Mouse (Mus musculus): ENCODE results near the gene Vps37b. TPM values are rescaled to one million over a fixed set of nuclear protein-coding genes. Genes with fewer than 3 reads are reported as not detected.
A peak's percentile ranks its signal among the peaks of the same experiment; 100 is the strongest.

The Vps37b gene
- polyA plus RNA-seq, 1 experiment from 2014 or later = 40.7 TPM

GRCm38 (mm10) chr5:123977231-123977630 is 54.8 kb downstream of the Vps37b start:
- H3K9ac ChIP-seq (replicated peaks) = no peak overlapping the region
- peaks cover 29% of the 10 kb centered on the region for H3K27me3 ChIP-seq

DNA sequence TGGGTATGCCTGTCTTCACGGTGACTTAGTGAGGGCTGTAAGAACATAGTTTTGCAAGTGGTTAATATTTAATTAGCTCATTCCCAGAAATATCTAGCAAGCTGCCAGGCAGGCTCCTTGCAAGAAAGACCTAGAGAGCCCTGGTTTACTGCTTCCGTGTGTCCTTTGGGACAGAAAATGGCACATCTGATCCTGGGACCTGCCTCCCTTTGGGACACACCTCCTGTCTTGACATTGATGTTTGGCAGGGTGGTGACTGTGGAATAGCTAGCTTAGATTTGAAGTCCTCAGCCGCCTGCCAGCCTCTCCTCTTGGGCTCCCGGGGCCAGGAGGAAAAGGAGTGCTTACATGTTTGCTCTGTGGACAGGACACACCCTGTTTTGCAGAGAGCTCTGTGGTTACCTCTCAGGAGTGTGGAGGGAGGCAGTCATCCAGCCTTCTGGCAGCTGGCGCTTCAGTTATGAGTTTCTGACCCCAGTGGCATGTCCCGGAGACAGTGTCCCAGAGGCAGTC is 56.3 kb downstream of the Vps37b start:
- Histone ChIP-seq H3K4me3 (replicated peaks) (no peak overlapping the region), H3K9ac (replicated peaks) (no peak overlapping the region), H3K9me3 (no peaks in the 10 kb centered on the region), H3K4me1 (replicated peaks) (peaks cover 38% of the 10 kb centered on the region), H3K36me3 (no peaks in the 10 kb centered on the region), H3K4me2 (no peak overlapping the region), H3K27ac (no peak overlapping the region), H3K27me3 (peaks cover 35% of the 10 kb centered on the region)
- 70% methylated on average over 6 of the region's 6 CpGs for WGBS
- ATAC-seq (ENCODE audit: insufficient number of reproducible peaks, insufficient read depth, low FRiP score, low TSS enrichment, low read depth) = no peak

More at GRCm38 (mm10) chr5:123977231-123977630, 54.8 kb downstream of the Vps37b start:
- H3K9me3 ChIP-seq = no peaks in the 10 kb centered on the region
- no peak for ATAC-seq (ENCODE audit: insufficient number of reproducible peaks, insufficient read depth, low FRiP score, low TSS enrichment, low read depth)
- 23% methylated on average over 3 of the region's 3 CpGs for WGBS
- H3K4me1 ChIP-seq (replicated peaks) = peaks cover 40% of the 10 kb centered on the region
- H3K27ac ChIP-seq = no peak overlapping the region
- no peak overlapping the region for H3K4me2 ChIP-seq
- no peak overlapping the region for H3K4me3 ChIP-seq (replicated peaks)
- no peaks in the 10 kb centered on the region for H3K36me3 ChIP-seq

DNA sequence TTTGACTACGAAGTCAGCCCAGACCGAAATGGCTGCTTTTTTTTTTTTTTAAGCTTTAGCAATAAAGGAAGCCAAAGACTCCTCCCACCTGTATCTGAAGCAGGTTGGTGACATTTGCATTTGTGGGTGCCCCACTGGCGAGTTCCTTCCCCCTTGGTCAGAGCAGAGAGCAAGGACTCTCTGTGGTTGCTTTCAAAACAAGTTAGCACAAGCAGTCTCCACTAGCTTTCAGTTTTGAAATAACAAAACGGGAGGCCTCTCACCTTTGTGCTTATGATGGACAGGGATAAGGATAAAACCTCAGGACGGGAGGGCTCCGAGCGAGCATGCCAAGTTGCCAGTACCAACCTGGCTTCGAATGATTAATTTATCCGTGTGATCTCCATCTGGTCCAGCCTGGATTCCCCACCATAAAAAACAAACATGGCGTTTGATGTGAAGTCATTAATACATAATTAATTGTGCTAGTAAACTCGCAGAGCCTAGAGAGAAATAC is 57.4 kb downstream of the Vps37b start:
- H3K27me3 ChIP-seq = peaks cover 39% of the 10 kb centered on the region
- 25% methylated on average over 11 of the region's 11 CpGs for WGBS

GRCm38 (mm10) chr5:123974179-123974485 is 57.9 kb downstream of the Vps37b start:
- ATAC-seq (ENCODE audit: insufficient number of reproducible peaks, insufficient read depth, low FRiP score, low TSS enrichment, low read depth) = no peak
- under 1% methylated on average over 14 of the region's 14 CpGs for WGBS

More for the DNA sequence above, 57.4 kb downstream of the Vps37b start:
- Histone ChIP-seq H3K4me2 (peak overlapping the region; percentile 90), H3K4me1 (replicated peaks) (peaks cover 33% of the 10 kb centered on the region), H3K9me3 (no peaks in the 10 kb centered on the region), H3K36me3 (no peaks in the 10 kb centered on the region), H3K9ac (replicated peaks) (no peak overlapping the region), H3K4me3 (replicated peaks) (peak overlapping the region; percentile 73), H3K27ac (no peak overlapping the region)
- no peak for ATAC-seq (ENCODE audit: insufficient number of reproducible peaks, insufficient read depth, low FRiP score, low TSS enrichment, low read depth)

GRCm38 (mm10) chr5:123973299-123974178 is 58.5 kb downstream of the Vps37b start, which contains the start of gene Hip1r:
Hip1r (plus strand) TSS chr5:123973628.
- peak within 1 kb of the TSS; percentile 90 for H3K4me2 ChIP-seq
- H3K9me3 ChIP-seq = no peaks in the 10 kb centered on the region
- 0 out of 2 replicates have a peak within 1 kb of the TSS, but pooled peaks have one; percentile 17 for H3K27ac ChIP-seq
- under 1% methylated on average over 101 of the region's 106 CpGs for WGBS
- H3K4me3 ChIP-seq (replicated peaks) = peak within 1 kb of the TSS; percentile 73
- no peaks in the 10 kb centered on the region for H3K36me3 ChIP-seq
- peak within 1 kb of the TSS; percentile 82 for H3K9ac ChIP-seq (replicated peaks)
- H3K27me3 ChIP-seq = peaks cover 39% of the 10 kb centered on the region
- peak; percentile 58; the same call in 1 of the 2 replicates for ATAC-seq (ENCODE audit: insufficient number of reproducible peaks, insufficient read depth, low FRiP score, low TSS enrichment, low read depth)
- H3K4me1 ChIP-seq (replicated peaks) = peaks cover 27% of the 10 kb centered on the region

More at GRCm38 (mm10) chr5:123974179-123974485, 57.9 kb downstream of the Vps37b start:
- H3K4me2 ChIP-seq = peak overlapping the region; percentile 90
- H3K4me1 ChIP-seq (replicated peaks) = peaks cover 28% of the 10 kb centered on the region
- no peaks in the 10 kb centered on the region for H3K9me3 ChIP-seq
- H3K27me3 ChIP-seq = peaks cover 39% of the 10 kb centered on the region
- H3K9ac ChIP-seq (replicated peaks) = peak overlapping the region; percentile 82
- H3K27ac ChIP-seq = no peak overlapping the region
- peak overlapping the region; percentile 73 for H3K4me3 ChIP-seq (replicated peaks)
- H3K36me3 ChIP-seq = no peaks in the 10 kb centered on the region

GRCm38 (mm10) chr5:123972453-123972852 is 59.6 kb downstream of the Vps37b start:
- Histone ChIP-seq H3K27ac (no peak overlapping the region), H3K36me3 (no peaks in the 10 kb centered on the region), H3K4me2 (no peak overlapping the region), H3K9me3 (no peaks in the 10 kb centered on the region), H3K4me3 (replicated peaks) (no peak overlapping the region), H3K27me3 (peaks cover 39% of the 10 kb centered on the region), H3K9ac (replicated peaks) (no peak overlapping the region), H3K4me1 (replicated peaks) (peaks cover 23% of the 10 kb centered on the region)
- WGBS = 80% methylated on average over 6 of the region's 6 CpGs
- ATAC-seq (ENCODE audit: insufficient number of reproducible peaks, insufficient read depth, low FRiP score, low TSS enrichment, low read depth) = no peak

GRCm38 (mm10) chr5:123970576-123970975 is 61.5 kb downstream of the Vps37b start:
- no peak overlapping the region for H3K27ac ChIP-seq
- no peaks in the 10 kb centered on the region for H3K36me3 ChIP-seq
- H3K4me1 ChIP-seq (replicated peaks) = peaks cover 13% of the 10 kb centered on the region
- H3K4me2 ChIP-seq = no peak overlapping the region
- peaks cover 28% of the 10 kb centered on the region for H3K27me3 ChIP-seq
- WGBS = 90% methylated on average over 4 of the region's 4 CpGs
- H3K9me3 ChIP-seq = no peaks in the 10 kb centered on the region
- H3K4me3 ChIP-seq (replicated peaks) = no peak overlapping the region
- H3K9ac ChIP-seq (replicated peaks) = no peak overlapping the region
- ATAC-seq (ENCODE audit: insufficient number of reproducible peaks, insufficient read depth, low FRiP score, low TSS enrichment, low read depth) = no peak

DNA sequence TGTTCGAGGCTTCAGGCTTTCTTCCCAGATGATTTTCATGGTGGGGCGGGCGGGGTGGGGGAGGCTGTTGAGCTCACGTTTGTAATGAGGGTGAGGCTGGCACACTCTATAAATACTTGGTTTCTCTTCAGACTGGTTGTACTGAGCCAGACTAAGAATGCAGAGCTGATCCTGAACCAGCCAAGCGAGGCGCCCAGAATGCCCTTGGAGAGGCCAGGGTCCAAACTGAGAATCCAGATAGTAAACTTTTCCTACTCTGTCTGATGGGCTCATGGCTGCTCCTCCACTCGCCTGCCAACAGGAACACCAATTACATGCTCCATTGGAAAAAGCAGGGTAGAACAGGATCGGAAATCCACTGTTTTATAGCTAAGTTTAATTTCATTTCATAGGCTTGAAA is 62.9 kb downstream of the Vps37b start:
- Histone ChIP-seq H3K27ac (no peak overlapping the region), H3K9me3 (no peaks in the 10 kb centered on the region), H3K9ac (replicated peaks) (no peak overlapping the region), H3K27me3 (peaks cover 17% of the 10 kb centered on the region), H3K4me2 (no peak overlapping the region), H3K4me1 (replicated peaks) (peaks cover 4% of the 10 kb centered on the region; the same call in 1 of the 2 replicates), H3K36me3 (no peaks in the 10 kb centered on the region), H3K4me3 (replicated peaks) (no peak overlapping the region)
- no peak for ATAC-seq (ENCODE audit: insufficient number of reproducible peaks, insufficient read depth, low FRiP score, low TSS enrichment, low read depth)
- WGBS = 81% methylated on average over 8 of the region's 8 CpGs

DNA sequence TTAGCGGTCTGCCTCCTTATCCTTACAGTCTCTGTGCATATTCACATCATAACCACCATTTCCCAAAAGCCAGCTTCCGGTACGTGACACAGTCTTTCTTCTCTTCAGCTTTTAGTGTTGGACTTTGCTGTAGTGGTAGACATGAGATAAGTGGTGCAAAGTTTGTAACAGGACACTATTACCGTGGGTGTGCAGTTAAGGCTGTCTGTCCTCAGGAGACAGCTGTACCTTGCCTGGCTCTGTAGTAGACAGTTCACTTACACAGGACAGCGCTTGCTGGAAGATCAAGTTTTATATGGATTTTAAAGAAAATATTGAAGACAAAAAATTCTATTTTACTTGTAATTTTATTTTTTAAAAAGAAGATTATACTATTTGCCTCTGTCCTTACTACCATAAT is 63.6 kb downstream of the Vps37b start:
- Histone ChIP-seq H3K9ac (replicated peaks) (no peak overlapping the region), H3K9me3 (no peaks in the 10 kb centered on the region), H3K36me3 (no peaks in the 10 kb centered on the region), H3K4me1 (replicated peaks) (peaks cover 3% of the 10 kb centered on the region; the same call in 1 of the 2 replicates), H3K4me3 (replicated peaks) (no peak overlapping the region), H3K27me3 (peaks cover 16% of the 10 kb centered on the region), H3K4me2 (no peak overlapping the region), H3K27ac (no peak overlapping the region)
- WGBS = 79% methylated on average over 5 of the region's 5 CpGs
- ATAC-seq (ENCODE audit: insufficient number of reproducible peaks, insufficient read depth, low FRiP score, low TSS enrichment, low read depth) = no peak

DNA sequence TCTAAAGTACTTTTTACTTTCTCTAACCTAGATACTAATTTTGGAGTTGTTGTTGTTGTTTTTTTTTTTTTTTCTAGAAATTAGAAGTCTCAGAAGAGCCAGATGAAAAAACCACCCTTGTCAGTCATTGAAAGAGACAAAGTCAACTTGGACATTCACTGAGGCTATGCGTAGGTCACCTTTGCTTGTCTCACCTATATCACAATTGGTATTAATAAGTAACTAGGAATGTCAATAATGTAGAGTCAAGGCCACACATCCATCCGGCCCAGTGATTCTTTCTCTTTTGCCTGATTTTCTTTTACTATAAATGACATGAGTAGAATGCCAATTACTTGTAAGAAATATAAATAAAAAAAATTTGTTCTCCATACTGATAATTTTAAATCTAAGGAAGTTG is 65.3 kb downstream of the Vps37b start:
- no peak overlapping the region for H3K4me2 ChIP-seq
- no peak for ATAC-seq (ENCODE audit: insufficient number of reproducible peaks, insufficient read depth, low FRiP score, low TSS enrichment, low read depth)
- H3K9me3 ChIP-seq = no peaks in the 10 kb centered on the region
- H3K27me3 ChIP-seq = peaks cover 5% of the 10 kb centered on the region; the same call in 1 of the 2 replicates
- WGBS = 98% methylated on average over 2 of the region's 2 CpGs
- no peaks in the 10 kb centered on the region for H3K4me1 ChIP-seq (replicated peaks)
- no peaks in the 10 kb centered on the region for H3K36me3 ChIP-seq
- H3K27ac ChIP-seq = no peak overlapping the region
- H3K9ac ChIP-seq (replicated peaks) = no peak overlapping the region
- H3K4me3 ChIP-seq (replicated peaks) = no peak overlapping the region

DNA sequence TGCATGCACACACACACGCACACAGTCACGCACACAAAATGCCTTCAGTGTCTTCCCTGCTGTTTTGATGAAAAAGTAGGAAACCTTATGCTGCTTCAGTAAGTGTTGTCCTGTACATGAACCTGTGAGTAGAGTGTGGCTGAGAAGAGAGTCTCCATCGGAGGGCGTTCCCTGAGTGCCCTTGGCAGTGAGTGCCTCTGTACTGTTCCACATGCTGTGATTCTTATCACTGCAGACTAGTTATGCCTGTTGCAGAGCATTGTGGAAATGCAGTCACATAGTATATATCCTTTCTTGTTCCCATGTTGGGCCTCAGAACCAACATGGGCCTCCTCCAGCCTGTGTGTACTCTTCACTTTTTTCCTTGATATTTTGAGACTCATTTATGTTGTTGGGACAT is 67.9 kb downstream of the Vps37b start:
- H3K36me3 ChIP-seq = no peaks in the 10 kb centered on the region
- no peaks in the 10 kb centered on the region for H3K27me3 ChIP-seq
- no peak overlapping the region for H3K4me2 ChIP-seq
- H3K4me1 ChIP-seq (replicated peaks) = no peaks in the 10 kb centered on the region
- H3K9ac ChIP-seq (replicated peaks) = no peak overlapping the region
- no peak for ATAC-seq (ENCODE audit: insufficient number of reproducible peaks, insufficient read depth, low FRiP score, low TSS enrichment, low read depth)
- WGBS = 94% methylated on average over 4 of the region's 4 CpGs
- no peak overlapping the region for H3K27ac ChIP-seq
- no peaks in the 10 kb centered on the region for H3K9me3 ChIP-seq
- H3K4me3 ChIP-seq (replicated peaks) = no peak overlapping the region
